Mouse (Mus musculus) embryo, embryonic 10.5 days (tissue): ENCODE results near the gene Mrpl14.

Experiments used
- DNase-seq: peaks from one replicate; pipeline ENCODE4 v3.0.0-alpha.2; 2015; ENCODE audit warnings: low spot score

Mrpl14 gene

GRCm38 (mm10) chr17:45686093-45686619, at the start of gene Mrpl14:
Gene Mrpl14 (plus strand): TSS chr17:45686322.
- peak; percentile 96 for DNase-seq

- no peak for DNase-seq
Measured at GRCm38 (mm10) chr17:45638596-45639295, 47.4 kb upstream of the Mrpl14 start.

GRCm38 (mm10) chr17:45641981-45642380, 44.1 kb upstream of the Mrpl14 start:
- DNase-seq: no peak

DNA sequence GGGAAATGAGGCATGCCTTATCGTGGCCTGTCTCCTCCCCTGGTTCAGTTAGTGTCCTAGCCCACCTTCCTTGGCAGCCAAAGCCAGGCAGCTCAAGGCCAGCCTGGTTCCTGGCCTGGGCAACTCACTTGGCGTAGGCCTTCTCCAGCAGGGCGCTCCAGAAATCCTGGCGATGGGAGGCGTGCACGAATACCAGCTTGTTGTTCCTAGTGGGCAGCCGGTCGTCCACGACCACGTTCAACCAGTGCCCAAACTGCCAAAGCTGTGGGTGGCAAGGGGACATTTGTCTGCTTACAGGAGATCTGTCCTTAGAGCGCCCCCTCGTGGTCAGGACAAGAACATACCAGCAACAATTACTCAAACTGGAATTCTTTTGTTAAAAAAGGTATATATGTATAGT, 43.4 kb upstream of the Mrpl14 start:
- DNase-seq: peak; percentile 82

DNA sequence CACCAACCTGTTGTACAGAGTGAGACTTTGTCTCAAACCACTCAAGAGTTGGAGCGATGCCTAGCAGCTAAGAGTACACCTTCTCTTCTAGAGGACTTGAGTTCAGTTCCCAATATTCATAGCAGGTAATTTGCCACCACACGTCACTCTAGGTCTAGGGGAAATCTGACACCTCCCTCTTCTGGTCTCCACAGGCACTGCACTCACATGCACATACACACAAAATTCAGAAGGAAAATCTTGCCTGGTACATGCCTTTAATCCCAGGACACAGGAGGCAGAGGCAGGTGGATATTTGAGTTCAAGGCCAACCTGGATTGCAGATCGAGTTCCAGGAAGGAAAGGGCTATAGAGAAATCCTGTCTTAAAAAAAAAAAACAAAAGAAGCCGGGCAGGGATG, 41.9 kb upstream of the Mrpl14 start:
- DNase-seq: no peak

DNA sequence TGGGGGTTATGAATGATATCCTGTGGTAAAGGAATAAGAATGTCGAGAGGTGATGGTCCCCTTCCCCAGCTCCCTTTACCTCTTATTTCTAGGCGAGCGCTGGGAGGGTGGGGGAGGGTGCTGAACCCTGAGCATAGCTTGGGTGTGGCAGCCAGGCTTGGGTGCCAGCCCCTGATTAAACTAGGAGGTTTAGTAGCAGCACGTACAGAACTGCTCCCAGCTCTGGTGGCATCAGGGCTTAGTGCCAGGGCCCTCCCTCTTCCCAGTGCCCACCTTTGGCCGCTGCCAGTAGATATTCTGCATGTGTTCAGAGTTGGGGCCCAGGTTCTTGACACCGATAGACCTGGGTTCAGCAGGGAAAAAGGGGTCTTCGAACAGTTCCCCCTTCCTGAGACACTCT, 32.9 kb upstream of the Mrpl14 start:
- DNase-seq: no peak

- peak; percentile 50 for DNase-seq
Measured at GRCm38 (mm10) chr17:45655820-45656219, 30.3 kb upstream of the Mrpl14 start.

GRCm38 (mm10) chr17:45659225-45659624, 26.9 kb upstream of the Mrpl14 start, which contains the start of gene Capn11:
Gene Capn11 (minus strand): TSS chr17:45659325.
- DNase-seq: no peak

DNA sequence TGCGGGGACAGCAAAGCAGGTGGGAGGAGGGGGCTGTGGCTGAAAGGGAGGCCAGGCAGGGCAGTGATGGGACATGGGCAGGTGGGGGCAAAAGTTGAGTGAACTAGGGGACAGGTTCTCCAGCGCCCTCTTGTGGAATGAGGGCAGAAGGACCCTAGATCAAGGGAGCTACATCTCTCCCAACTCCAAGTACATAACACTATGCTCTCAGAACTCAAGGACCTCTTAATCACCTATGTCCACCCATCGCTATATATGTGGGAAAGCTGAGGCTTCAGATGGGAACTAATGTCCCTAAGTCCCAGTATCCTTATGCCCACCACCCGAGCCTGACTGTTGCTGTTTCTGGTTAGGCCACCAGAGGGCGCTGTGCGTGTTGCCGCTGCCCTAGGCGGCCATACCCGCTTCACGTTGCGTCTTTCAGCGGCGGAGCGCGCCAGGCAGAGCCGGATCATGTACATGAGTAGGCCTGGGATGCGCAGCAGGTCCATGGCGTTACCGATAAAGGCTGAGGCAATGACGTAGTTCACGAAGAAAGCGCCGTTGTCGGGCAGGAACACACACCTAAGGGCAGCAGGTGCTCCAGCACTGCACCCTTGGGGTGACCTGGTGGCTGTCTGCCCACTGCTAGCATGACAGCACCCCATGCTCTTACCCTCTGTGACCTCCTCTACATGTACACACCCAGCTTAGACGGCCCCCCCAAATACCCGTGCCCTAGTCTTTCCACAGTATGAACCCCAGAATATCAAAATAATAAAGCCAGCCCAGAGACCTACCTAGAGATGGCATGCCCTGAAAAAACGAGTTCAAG, 22.8 kb upstream of the Mrpl14 start:
- peak; percentile 82 for DNase-seq

DNA sequence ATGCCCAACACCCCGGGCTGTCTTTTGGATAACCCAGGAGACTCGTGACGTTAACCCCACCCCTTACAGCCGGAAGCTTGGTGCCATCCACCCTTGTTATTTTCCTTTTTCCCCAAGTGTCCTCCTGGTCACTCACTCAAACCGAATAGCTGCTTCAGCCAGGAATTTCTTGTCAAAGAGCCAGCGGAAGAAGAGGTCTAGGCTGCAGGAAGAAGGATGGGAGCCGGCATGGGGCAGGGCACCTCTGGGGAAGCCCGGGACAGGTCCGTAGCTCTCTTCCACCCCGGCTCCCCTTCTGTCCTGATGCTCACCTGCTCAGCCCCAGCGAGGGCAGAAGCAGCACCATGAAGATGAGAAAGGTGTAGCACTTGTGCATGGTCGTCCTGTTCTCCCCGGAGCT, 21.5 kb upstream of the Mrpl14 start:
- no peak for DNase-seq

GRCm38 (mm10) chr17:45666091-45666490, 20.0 kb upstream of the Mrpl14 start:
- DNase-seq: no peak

DNA sequence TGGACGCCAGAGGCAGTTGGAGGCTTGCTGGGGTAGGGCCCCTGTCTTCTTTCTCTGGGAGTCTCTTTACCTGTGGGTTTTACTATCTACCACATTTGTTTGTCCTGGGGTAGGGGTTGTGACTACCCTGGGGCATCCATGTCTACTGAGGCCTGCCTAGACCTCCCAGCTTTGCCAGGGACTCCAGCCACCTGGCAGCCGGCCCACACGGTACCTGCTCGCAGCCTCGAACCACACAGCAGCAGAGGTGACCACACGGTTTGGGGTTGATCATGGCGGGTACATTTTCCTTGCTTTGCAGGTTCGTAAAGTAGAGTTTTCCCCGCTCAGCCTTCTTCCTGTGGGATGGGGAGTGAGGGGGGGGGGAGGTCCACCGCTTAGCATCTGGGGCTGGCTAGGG, 18.6 kb upstream of the Mrpl14 start:
- no peak for DNase-seq

GRCm38 (mm10) chr17:45667986-45668385, 18.1 kb upstream of the Mrpl14 start:
- DNase-seq: no peak

GRCm38 (mm10) chr17:45671821-45672220, 14.3 kb upstream of the Mrpl14 start:
- DNase-seq: peak; percentile 35

DNA sequence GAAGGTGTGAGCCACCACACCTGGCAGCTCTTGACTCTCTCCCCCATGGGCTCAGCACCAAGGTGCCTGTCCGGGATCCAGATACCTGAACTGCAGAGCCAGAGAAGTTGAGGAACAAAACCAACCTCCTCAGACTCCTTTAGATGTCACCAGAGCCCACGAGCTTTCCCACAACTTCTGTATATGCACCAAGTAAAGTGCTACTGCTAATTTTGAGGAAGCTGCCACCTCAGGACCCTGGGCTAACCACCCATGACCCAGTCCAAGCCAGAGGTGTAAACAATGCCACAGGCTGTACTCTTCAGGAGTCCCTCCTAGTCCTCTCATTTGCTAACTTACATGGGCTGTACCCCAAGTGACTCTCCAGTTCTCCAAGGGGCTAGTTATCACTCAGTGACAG, 13.5 kb upstream of the Mrpl14 start:
- no peak for DNase-seq

- peak; percentile 68 for DNase-seq
Measured at GRCm38 (mm10) chr17:45678106-45678505, 8.0 kb upstream of the Mrpl14 start.

DNA sequence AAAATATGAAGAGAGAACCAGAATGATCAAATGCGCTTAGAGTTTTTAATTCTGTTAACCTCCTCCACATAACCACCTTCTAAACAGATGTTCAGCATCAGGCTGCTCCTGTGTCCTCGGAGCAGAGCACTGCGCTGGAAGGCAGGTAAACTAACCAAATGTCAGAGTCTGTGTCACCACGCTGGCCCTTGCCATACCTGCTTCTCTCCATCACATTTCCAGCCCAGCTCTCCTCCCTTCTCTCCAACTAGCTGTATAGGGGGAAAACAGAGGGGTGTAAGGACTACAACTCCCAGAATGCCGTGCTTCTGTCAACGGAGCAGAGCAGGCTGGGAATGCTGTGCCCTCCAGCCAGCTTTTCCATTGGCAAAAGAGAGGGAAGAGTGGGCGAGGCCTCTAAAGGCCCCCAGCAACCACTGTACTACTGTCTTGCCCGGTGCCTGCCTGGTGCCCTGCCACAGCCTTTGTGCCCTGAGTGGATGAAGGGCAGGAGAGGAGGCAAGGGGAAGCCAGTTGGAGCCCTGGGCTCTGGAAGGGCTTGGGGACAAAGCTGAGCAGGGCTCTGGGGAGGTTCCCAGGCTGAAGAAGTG, 5.6 kb upstream of the Mrpl14 start:
- DNase-seq: peak; percentile 76

- peak; percentile 31 for DNase-seq
Measured at GRCm38 (mm10) chr17:45681588-45681987, 4.5 kb upstream of the Mrpl14 start.

- DNase-seq: no peak
Measured at GRCm38 (mm10) chr17:45682843-45683242, 3.3 kb upstream of the Mrpl14 start.

- DNase-seq: no peak
Measured at GRCm38 (mm10) chr17:45684667-45685131, 1.4 kb upstream of the Mrpl14 start.

GRCm38 (mm10) chr17:45685171-45686092, 690 bp upstream of the Mrpl14 start:
- DNase-seq: peak; percentile 70
